In the genomic region with DNA sequence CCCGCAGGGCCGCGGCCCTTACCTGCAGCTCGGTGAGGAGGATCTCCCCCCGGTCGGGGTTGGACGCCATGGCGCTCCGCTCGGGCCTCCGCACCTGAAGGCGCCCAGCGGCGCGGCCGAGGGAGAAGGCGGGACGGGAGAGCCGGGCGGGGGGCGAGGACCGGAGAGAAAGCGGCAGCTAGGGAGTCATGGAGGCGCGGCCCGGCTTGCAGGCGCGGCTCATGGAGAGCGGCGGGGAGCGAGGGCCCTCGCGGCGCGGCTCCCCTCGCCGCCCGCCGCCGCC, we compare ENCODE assay signal across 8 mouse cellular contexts. TPM values are rescaled to one million over a fixed set of nuclear protein-coding genes. Genes with fewer than 3 reads are reported as not detected.
DNase-seq lines count a peak whose midpoint lies in the region; ATAC-seq lines count a peak whose summit lies in the region.

No protein-coding gene starts in this region.

- intact Hi-C loops in heart, postnatal 10 days (cut with DNase I): loop anchor here (5.0 kb wide), 1 partner anchor 114 kb away; the partner anchor contains the start of gene Gtf2b

- no peak for DNase-seq in heart, embryonic 10.5 days (ENCODE audit: low spot score)
- no peak for DNase-seq in heart, postnatal 10 days
- peak; percentile 25 for DNase-seq in urinary bladder, postnatal 10 days (ENCODE audit: low spot score)
- no peak for DNase-seq in urinary bladder, postnatal 4 days (ENCODE audit: low spot score in 2 of 2)
- DNase-seq in liver, embryonic 11.5 days (ENCODE audit: low spot score): no peak
- DNase-seq in adrenal gland, adult 2 months: no peak
- no peak for DNase-seq in layer of hippocampus, postnatal 25 days (ENCODE audit: extremely low spot score in 1 of 2, low spot score in 1 of 2)
- no peak for DNase-seq in urinary bladder, postnatal 14 days (ENCODE audit: low spot score)

- peak overlapping the region; percentile 68 for H3K4me2 ChIP-seq in liver, embryonic 11.5 days

- peak overlapping the region; percentile 98 for H3K9ac ChIP-seq in liver, embryonic 11.5 days (ENCODE audit: low read depth, low read length)

- peak overlapping the region; percentile 100 for H3K4me3 ChIP-seq in heart, embryonic 10.5 days
- peak overlapping the region; percentile 99 for H3K4me3 ChIP-seq in liver, embryonic 11.5 days (ENCODE audit: low read depth, low read length)

- H3K27me3 ChIP-seq in heart, embryonic 10.5 days (ENCODE audit: insufficient read depth, poor library complexity, severe bottlenecking): no peaks in the 10 kb centered on the region
- H3K27me3 ChIP-seq in liver, embryonic 11.5 days (replicated peaks; ENCODE audit: control insufficient read depth, insufficient read depth, low read length): no peaks in the 10 kb centered on the region

- no peaks in the 10 kb centered on the region for H3K36me3 ChIP-seq in heart, embryonic 10.5 days
- no peaks in the 10 kb centered on the region for H3K36me3 ChIP-seq in liver, embryonic 11.5 days (ENCODE audit: control insufficient read depth, insufficient read depth, low read length)

- H3K4me1 ChIP-seq in heart, embryonic 10.5 days: no peaks in the 10 kb centered on the region
- H3K4me1 ChIP-seq in liver, embryonic 11.5 days (replicated peaks; ENCODE audit: control insufficient read depth, insufficient read depth, low read length): peaks cover 16% of the 10 kb centered on the region

- ATAC-seq in liver, embryonic 11.5 days (replicated peaks; ENCODE audit: low FRiP score): no peak; the same call in 1 of the 2 replicates

- H3K9me3 ChIP-seq in heart, embryonic 10.5 days: no peaks in the 10 kb centered on the region
- H3K9me3 ChIP-seq in liver, embryonic 11.5 days (ENCODE audit: control insufficient read depth, low read length): no peaks in the 10 kb centered on the region

- H3K27ac ChIP-seq in heart, embryonic 10.5 days: peak overlapping the region; percentile 99
- peak overlapping the region; percentile 99 for H3K27ac ChIP-seq in liver, embryonic 11.5 days (ENCODE audit: low read depth, low read length)

- 0% methylated on average over 25 of the region's 40 CpGs for WGBS in heart, embryonic 10.5 days
- WGBS in liver, embryonic 11.5 days: under 1% methylated on average over 31 of the region's 40 CpGs

RNA-seq across cellular contexts. Expression of gene Pkn2, which starts 0.3 kb away (rescaled TPM):
- 42.4 and 52.3 TPM in 2 replicates for polyA plus RNA-seq in heart, embryonic 10.5 days (2016; fragmentation: Nextera tagmentation; extraction: Ambion mirVana)
- total RNA-seq in heart, postnatal 10 days (2021): 10 to 100 TPM; 47.5 to 53.7 TPM
- 42.7 and 43.6 TPM in 2 replicates for polyA plus RNA-seq in liver, embryonic 11.5 days (2014; fragmentation: Nextera tagmentation; extraction: Ambion mirVana)
- 10 to 100 TPM; 61.2 to 75.0 TPM for total RNA-seq in adrenal gland, adult 2 months (2021)
- 47.6 and 66.7 TPM in 2 replicates for polyA plus RNA-seq in adrenal gland, adult 2 months (2012; rRNA removed)
- total RNA-seq in layer of hippocampus, postnatal 25 days (2021): 10 to 100 TPM; 25.6 to 34.1 TPM
